Mouse (Mus musculus): ENCODE measurements around the gene Gfral. TPM values are rescaled to one million over a fixed set of nuclear protein-coding genes. Genes with fewer than 3 reads are reported as not detected.

The Gfral gene
- not detected for polyA plus RNA-seq (2014; fragmentation: Illumina TruSeq; extraction: RNeasy Lipid Tissue Mini Kit (QIAGEN cat#74804); ENCODE audit: low read depth, low replicate concordance)

GRCm38 (mm10) chr9:76213557-76213956 is at the start of gene Gfral:
Gfral (minus strand) TSS chr9:76213657.

Other genes starting within 250 kb of the Gfral start
- 9.6 TPM for gene Hmgcll1, start 198.8 kb downstream of the Gfral start, polyA plus RNA-seq (2014; fragmentation: Illumina TruSeq; extraction: RNeasy Lipid Tissue Mini Kit (QIAGEN cat#74804); ENCODE audit: low read depth, low replicate concordance)
- gene Hcrtr2, start 110.2 kb upstream of the Gfral start, polyA plus RNA-seq (2014; fragmentation: Illumina TruSeq; extraction: RNeasy Lipid Tissue Mini Kit (QIAGEN cat#74804); ENCODE audit: low read depth, low replicate concordance): 0.41 TPM

Measured in adrenal gland, adult 10 weeks (tissue).